Mouse (Mus musculus): ENCODE data around the gene Fam118b.

- TF ChIP-seq CTCF (IDR thresholded peaks at IDR 0.05; ENCODE audit: borderline replicate concordance, insufficient read depth, low read length) (no peak), POLR2A (IDR thresholded peaks at IDR 0.05; ENCODE audit: low read depth, low read length) (no peak)
Measured at GRCm38 (mm10) chr9:35283415-35284069, 15.9 kb upstream of the Fam118b start.

Data from embryonic fibroblast, embryonic 13.5 days (primary cell).